Mouse (Mus musculus) C2C12 (cell line): ENCODE measurements around the gene Ttc7. TPM values are rescaled to one million over a fixed set of nuclear protein-coding genes. Genes with fewer than 3 reads are reported as not detected.

ENCODE experiments used
- H3K27me3 ChIP-seq: one replicate; pipeline ENCODE4 v1.6.1; 2011; ENCODE audit not compliant: control insufficient read depth, insufficient read depth, insufficient read length
- H3K36me3 ChIP-seq: one replicate; pipeline ENCODE4 v1.6.1; 2011; ENCODE audit not compliant: control insufficient read depth, insufficient read depth
- H3K4me3 ChIP-seq: one replicate; pipeline ENCODE4 v1.5.1; 2011; ENCODE audit warnings: mild to moderate bottlenecking, control low read depth; ENCODE audit not compliant: poor library complexity, insufficient read depth, severe bottlenecking
- H3K79me2 ChIP-seq: one replicate; pipeline ENCODE4 v1.6.1; 2011; ENCODE audit not compliant: control insufficient read depth, insufficient read depth
- H3K79me3 ChIP-seq: one replicate; pipeline ENCODE4 v1.6.1; 2011; ENCODE audit warnings: low read depth, control low read depth
- H3ac ChIP-seq: one replicate; pipeline ENCODE3; 2011; ENCODE audit warnings: low read depth; ENCODE audit not compliant: control insufficient read depth, insufficient read length
- CEBPB ChIP-seq: IDR thresholded peaks from one replicate; pipeline ENCODE4 v1.6.1; 2011; ENCODE audit warnings: low read depth, mild to moderate bottlenecking, control low read depth, moderate library complexity
- CTCF ChIP-seq: IDR thresholded peaks from one replicate; pipeline ENCODE4 v1.5.1; 2011; ENCODE audit not compliant: control insufficient read depth, insufficient read depth, insufficient read length
- FOSL1 ChIP-seq: IDR thresholded peaks from one replicate; pipeline ENCODE4 v1.8.0; 2011; ENCODE audit warnings: mild to moderate bottlenecking, low read length; ENCODE audit not compliant: poor library complexity, insufficient read depth, severe bottlenecking
- MAX ChIP-seq: IDR thresholded peaks from one replicate; pipeline ENCODE4 v1.6.1; 2011; ENCODE audit warnings: mild to moderate bottlenecking, control low read depth
- MYOD1 ChIP-seq: IDR thresholded peaks from one replicate; pipeline ENCODE4 v1.6.1; 2011; ENCODE audit warnings: low read depth; ENCODE audit not compliant: control insufficient read depth, insufficient read length
- MYOG ChIP-seq: IDR thresholded peaks from one replicate; pipeline ENCODE4 v1.6.1; 2011; ENCODE audit not compliant: control insufficient read depth, insufficient read length; ENCODE audit errors: extremely low read depth
- USF1 ChIP-seq: IDR thresholded peaks from one replicate; pipeline ENCODE4 v1.6.1; 2011; ENCODE audit warnings: low read depth, mild to moderate bottlenecking, control low read depth, moderate library complexity
- polyA plus RNA-seq: library from polyadenylated mRNA; unstranded; fragments of >200 nt; fragmentation: generic; extraction: Trizol; gene quantifications from one replicate; pipeline ENCODE4 v1.2.1, GENCODE M21; 2012; ENCODE audit warnings: missing spikeins

Gene Ttc7
- polyA plus RNA-seq, 1 experiment = 9.8 TPM

- no peaks in the 10 kb centered on the region for H3K79me3 ChIP-seq
- no peak overlapping the region for H3K4me3 ChIP-seq
- no peaks in the 10 kb centered on the region for H3K36me3 ChIP-seq
- no peak overlapping the region for H3ac ChIP-seq
- TF ChIP-seq MYOD1 = no peak
- TF ChIP-seq MAX = no peak
- no peak for TF ChIP-seq CEBPB
- no peak for TF ChIP-seq FOSL1
- no peak for TF ChIP-seq MYOG
- TF ChIP-seq USF1 = no peak
- no peak for TF ChIP-seq CTCF
- H3K79me2 ChIP-seq = no peaks in the 10 kb centered on the region
- H3K27me3 ChIP-seq = no peaks in the 10 kb centered on the region
Observed at GRCm38 (mm10) chr17:87330921-87331291, 48.2 kb downstream of the Ttc7 start.

GRCm38 (mm10) chr17:87331336-87332141 is 48.9 kb downstream of the Ttc7 start:
- H3K79me3 ChIP-seq = no peaks in the 10 kb centered on the region
- no peak overlapping the region for H3K4me3 ChIP-seq
- no peak overlapping the region for H3ac ChIP-seq
- H3K27me3 ChIP-seq = no peaks in the 10 kb centered on the region
- TF ChIP-seq CEBPB (no peak), USF1 (no peak), MAX (no peak), CTCF (no peak), MYOD1 (no peak), FOSL1 (no peak), MYOG (no peak)
- no peaks in the 10 kb centered on the region for H3K79me2 ChIP-seq
- H3K36me3 ChIP-seq = no peaks in the 10 kb centered on the region

- Histone ChIP-seq H3K79me3 (no peaks in the 10 kb centered on the region), H3K36me3 (no peaks in the 10 kb centered on the region), H3K27me3 (no peaks in the 10 kb centered on the region), H3K4me3 (no peak overlapping the region), H3K79me2 (no peaks in the 10 kb centered on the region), H3ac (no peak overlapping the region)
- TF ChIP-seq MAX (no peak), MYOD1 (no peak), CEBPB (no peak), CTCF (no peak), MYOG (no peak), FOSL1 (no peak), USF1 (no peak)
Observed at GRCm38 (mm10) chr17:87332142-87332815, 49.6 kb downstream of the Ttc7 start.

GRCm38 (mm10) chr17:87332887-87333286 is 50.2 kb downstream of the Ttc7 start:
- Histone ChIP-seq H3ac (no peak overlapping the region), H3K4me3 (no peak overlapping the region), H3K36me3 (no peaks in the 10 kb centered on the region), H3K79me3 (no peaks in the 10 kb centered on the region), H3K79me2 (no peaks in the 10 kb centered on the region), H3K27me3 (no peaks in the 10 kb centered on the region)
- no peak for TF ChIP-seq CEBPB
- no peak for TF ChIP-seq CTCF
- TF ChIP-seq MYOG = no peak
- TF ChIP-seq MAX = no peak
- TF ChIP-seq FOSL1 = no peak
- TF ChIP-seq USF1 = no peak
- no peak for TF ChIP-seq MYOD1

- Histone ChIP-seq H3K27me3 (no peaks in the 10 kb centered on the region), H3ac (no peak overlapping the region), H3K36me3 (no peaks in the 10 kb centered on the region), H3K79me3 (no peaks in the 10 kb centered on the region), H3K79me2 (no peaks in the 10 kb centered on the region), H3K4me3 (no peak overlapping the region)
- TF ChIP-seq FOSL1 (no peak), MYOG (no peak), CEBPB (no peak), MAX (no peak), MYOD1 (no peak), USF1 (no peak), CTCF (no peak)
Observed at GRCm38 (mm10) chr17:87334162-87334561, 51.5 kb downstream of the Ttc7 start.
